Mouse (Mus musculus) cortical plate, adult 2 months (tissue): ENCODE data around the gene Ankib1.

Experiments used
- CTCF ChIP-seq: fragments of 200-500 bp; IDR thresholded peaks from 2 replicates; pipeline ENCODE4 v1.5.1; 2011; ENCODE audit warnings: mild to moderate bottlenecking, control low read depth, low read length; ENCODE audit not compliant: insufficient read depth; ENCODE audit errors: extremely low read depth
- POLR2A ChIP-seq: fragments of 200-500 bp; IDR thresholded peaks from 2 replicates; pipeline ENCODE4 v1.6.1; 2011; ENCODE audit warnings: mild to moderate bottlenecking, low read length, control low read depth; ENCODE audit not compliant: insufficient read depth; ENCODE audit errors: extremely low read depth

DNA sequence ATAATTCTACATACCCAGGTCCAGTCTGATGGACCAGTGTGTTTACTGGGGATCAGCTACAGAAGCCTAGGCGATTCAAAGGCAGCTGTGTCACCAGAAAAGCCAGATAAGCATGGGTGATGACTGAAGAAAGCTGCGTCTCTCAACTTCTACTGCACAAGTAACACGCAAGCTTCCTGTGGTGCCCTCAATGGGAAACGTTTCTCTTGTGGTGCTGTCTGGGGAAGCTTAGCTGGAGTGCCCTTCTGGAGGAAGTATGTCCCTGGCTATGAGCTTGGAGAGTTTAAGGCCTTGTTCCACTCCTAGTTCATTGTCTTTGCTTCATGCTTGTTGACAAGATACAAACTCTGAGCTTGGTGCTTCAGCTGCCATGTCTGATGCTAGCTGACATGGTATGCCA, 83.4 kb downstream of the Ankib1 start:
- TF ChIP-seq CTCF, result no peak
- no peak for TF ChIP-seq POLR2A
